Mouse (Mus musculus) right cerebral cortex, adult 18-20 months (tissue): Measurements from ENCODE around the gene Rad54l2.

ENCODE experiments used
- DNase-seq: peaks from one replicate; pipeline ENCODE4 v3.0.0; 2022; ENCODE audit warnings: mixed read lengths

Gene Rad54l2

DNA sequence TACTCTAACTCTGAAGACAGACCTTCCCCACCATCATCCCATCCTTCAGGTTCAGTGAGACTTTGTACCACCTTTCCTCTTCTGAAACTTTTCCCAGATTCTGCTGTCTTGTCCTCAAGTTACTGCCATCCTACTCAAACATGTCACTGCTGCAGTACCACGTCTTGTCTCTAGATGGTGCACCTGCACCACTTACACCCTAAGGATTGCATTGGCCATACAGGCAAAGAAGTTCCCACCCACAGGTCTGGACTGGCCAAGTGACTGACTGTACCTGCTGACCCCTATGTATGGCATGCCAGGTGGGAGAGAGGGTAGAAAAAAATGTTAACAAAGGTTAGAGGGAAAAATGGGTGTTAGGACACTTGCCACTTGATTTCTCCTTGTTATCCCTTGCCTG is 113.5 kb downstream of the Rad54l2 start:
- DNase-seq = peak; percentile 85

- no peak for DNase-seq
These were observed 115.1 kb downstream of the Rad54l2 start for GRCm38 (mm10) chr9:106673860-106674259.

GRCm38 (mm10) chr9:106664856-106665255 is 124.1 kb downstream of the Rad54l2 start:
- no peak for DNase-seq

- peak; percentile 90 for DNase-seq
These were observed 124.6 kb downstream of the Rad54l2 start for GRCm38 (mm10) chr9:106664433-106664832.

DNA sequence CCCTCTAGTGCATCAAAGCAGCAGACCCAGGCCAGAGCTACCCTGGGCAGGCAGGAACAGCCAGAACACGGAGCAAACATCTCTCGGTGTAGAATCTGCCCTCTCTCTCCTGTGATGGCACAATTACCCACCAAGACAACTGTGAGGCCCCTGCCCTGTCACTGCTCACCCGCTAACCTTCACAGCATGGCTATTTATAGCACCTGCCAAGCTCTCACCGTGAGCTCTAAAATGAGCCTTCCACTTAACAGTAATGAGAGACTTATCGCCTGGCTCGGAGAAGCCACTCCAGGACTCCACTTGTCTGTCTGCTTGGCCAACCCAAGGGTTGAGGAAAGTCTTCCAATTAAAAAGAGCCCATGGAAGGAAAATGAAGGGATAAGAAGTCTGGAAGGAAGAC is 125.8 kb downstream of the Rad54l2 start:
- DNase-seq = no peak

DNA sequence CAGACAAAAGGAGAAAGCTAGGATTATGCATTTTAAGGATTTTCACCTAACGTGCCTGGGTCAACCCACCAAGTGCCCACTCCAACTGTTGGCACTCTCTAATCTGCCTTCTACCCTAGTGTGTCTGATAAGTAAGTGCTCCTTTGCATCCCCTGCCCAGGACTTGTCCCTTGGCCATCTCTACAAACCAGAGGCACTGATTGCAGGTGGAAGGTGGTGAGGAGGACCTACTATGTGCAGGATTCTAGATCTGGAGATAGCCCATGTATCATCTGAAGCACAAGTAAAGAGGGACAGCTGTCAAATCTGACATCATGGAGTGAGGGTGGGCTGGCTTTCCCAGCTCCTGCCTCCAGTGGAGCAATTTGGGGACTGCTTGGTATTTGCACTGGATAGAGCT is 129.1 kb downstream of the Rad54l2 start:
- no peak for DNase-seq

DNA sequence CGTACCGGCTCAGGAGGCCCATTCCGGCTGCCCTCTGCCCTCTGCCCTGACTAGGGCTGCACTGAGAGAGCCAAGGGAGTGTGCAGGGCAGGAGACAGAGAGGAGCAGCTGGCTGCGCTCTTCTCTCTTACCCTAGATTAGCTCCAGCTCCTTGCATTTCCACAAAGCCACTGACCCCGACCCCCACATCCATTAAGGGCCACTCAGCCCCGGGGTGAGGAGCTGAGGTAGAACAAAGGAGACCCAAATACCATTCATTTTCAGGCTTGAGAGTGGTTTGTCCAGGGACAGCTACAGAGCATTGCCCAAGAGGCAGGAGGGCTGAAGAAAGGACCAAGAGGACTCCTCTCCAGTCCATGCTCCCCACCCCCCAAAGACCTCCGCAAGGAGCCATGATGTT is 129.6 kb downstream of the Rad54l2 start:
- no peak for DNase-seq

DNA sequence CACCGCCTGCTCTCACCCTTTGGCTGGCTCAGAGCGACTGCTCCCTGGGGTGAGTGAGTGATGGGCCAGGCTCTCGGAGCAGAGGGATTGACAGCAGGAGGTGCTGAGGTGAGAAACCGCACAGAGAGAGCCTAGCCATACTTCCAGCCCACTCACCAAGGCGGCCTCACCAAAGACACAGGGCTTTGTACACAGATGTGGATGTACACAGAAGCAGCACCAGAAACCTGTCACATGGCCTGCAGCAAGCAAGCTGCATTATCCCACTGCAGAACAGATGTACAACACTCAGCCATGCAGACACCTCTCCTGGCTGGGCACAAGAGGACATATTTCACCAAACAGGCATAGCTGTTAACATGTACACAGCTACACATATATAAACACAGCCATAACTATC is 131.4 kb downstream of the Rad54l2 start:
- no peak for DNase-seq

DNA sequence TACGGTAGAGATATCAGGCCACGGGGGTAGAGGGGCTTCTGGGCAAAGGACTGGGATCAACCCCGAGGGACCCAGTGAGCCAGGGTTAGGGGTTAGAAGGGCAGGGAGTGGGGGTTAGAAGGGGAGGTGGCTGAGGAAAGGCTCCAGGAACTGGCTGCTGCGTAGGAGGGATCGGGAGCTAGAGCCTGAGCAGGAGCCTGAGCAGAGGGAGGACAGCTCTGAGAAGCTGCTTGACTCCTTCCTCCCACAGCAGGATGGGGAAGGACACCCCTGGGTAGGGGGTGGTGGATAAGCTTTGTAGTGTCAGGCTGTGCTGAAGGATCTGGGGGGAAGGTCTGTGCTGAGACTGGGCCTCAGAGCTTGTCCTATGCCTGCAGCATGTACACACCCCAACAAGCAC is 132.2 kb downstream of the Rad54l2 start:
- peak; percentile 53 for DNase-seq

DNA sequence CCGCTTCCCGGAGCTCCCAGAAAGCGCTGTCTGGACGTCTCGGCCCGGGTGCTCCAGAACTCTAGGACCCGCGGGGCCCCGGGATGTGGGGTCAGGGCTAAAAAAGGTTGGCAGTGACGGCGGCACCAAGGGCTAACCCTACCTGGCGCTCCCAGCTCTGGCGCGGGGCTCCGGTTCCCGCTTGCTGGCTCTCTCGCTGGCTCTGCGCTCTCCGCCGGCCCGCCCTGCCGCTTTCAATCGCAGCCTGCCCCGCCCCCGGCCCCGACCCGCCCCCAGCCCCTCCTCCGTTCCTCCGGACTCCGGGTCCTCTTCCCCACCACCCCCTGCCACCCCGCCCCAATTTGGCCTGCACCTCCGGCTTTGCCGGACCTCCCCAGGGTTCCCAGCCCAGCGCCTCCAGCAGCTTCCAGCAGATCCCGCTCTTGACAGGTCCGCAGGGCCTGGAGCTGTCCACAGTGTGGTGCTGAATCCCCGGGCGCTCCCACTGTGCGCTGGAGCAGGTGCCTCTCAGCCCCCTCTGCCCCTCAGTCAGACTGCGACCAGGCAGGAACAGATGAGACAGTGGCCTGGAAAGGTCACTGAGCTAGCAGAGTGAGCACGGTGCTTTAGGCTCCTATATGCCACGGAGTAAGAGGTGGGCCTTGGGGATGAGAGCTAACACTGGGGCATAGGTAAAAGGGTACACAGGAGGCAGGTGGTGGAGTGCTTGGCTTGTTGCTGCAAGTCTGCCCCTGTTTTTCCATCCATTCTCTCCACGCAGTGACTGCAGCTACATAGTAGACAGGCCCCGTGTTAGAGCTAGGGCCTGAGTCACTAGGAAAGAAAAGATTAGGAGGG is 132.9 kb downstream of the Rad54l2 start, which contains the start of gene Grm2:
TSS of gene Grm2 (minus strand) at position 199 of the 837 bp plus-strand sequence.
- DNase-seq = no peak

DNA sequence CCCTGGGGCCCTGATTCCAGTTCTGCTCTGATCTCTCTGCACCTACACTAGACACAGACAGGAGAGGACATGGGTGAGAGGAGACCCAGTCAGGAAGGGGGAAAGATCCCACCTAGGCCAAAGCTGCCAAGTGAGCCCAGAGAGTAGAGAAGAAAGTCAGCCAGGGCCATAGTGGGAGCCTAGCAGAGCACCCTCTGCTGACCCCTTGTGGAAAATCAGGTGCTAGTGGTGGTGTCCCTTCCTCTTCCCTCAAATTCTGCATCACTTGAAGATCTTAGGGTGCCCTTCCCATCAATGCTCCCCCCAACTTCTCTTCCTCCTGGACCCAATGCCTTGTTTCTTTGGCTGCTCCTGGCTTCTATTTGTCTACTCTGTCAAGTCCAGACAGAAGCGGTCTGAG is 136.3 kb downstream of the Rad54l2 start:
- no peak for DNase-seq

- no peak for DNase-seq
These were observed 141.8 kb downstream of the Rad54l2 start for GRCm38 (mm10) chr9:106647226-106647625.

DNA sequence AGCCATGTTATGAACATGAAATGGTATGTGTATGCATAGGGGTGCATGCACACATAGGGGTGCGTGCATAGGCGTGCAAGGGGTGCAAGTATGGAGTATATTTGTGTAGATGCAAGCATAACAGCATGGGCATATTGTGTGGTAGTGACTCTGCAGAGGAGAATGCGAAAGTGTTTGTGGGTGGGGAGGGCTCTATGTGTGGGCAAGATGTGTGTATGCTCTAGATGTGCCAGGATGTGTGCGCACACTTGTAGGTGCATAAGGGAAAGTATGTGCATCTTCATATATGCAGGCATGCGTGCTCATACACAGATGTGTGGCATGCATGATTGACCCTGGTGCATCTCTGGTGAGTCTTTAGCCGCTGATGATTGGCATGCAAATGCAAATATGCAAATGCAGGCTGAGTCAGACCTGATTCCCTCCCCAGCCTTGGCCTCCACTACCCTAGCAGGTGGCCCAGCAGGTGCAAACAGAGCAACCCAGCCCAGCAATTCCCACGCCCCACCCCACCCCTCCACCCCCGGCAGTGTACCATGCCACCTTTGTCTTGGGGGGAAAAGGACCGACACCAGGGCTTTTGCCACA is 143.2 kb downstream of the Rad54l2 start:
- DNase-seq = no peak

DNA sequence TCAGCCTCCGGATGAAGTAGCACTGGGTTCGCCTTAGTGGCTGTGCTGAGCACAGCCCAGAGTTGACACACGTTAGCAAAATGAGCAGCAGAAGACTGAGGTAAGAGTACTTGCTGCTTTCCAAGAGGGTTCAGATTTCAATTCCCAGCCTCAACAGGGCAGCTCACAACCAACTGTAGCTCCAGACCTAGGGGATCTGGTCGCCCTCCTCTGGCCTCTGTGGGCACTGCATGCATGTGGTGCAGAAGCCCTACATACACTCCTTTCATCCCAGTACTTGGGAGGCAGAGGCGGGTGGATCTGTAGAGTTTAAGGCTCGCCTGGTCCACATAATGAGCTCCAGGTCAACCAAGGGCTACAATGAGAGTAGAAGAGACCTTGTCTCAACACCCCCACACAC is 145.2 kb downstream of the Rad54l2 start:
- no peak for DNase-seq

DNA sequence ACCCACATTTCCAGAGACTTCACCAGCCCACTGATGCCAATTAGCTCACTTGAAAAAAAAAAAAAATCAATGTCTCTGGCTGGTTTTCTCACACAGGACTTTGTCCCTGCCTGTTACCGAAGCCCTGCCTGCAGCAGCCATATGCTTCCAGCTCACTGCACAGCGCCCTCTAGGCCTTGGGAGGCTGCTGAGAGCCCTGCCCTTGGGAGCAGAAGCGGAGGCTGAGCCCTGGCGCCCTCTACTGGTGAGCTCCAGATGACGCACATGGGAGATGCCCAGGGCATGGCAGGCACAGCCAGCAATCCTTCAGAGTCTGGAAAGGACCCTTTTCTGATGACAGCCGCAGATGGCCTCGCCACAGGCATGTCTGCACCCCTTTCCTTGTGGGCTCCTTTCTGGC is 145.9 kb downstream of the Rad54l2 start:
- peak; percentile 79 for DNase-seq

GRCm38 (mm10) chr9:106641346-106641745 is 147.6 kb downstream of the Rad54l2 start:
- no peak for DNase-seq

DNA sequence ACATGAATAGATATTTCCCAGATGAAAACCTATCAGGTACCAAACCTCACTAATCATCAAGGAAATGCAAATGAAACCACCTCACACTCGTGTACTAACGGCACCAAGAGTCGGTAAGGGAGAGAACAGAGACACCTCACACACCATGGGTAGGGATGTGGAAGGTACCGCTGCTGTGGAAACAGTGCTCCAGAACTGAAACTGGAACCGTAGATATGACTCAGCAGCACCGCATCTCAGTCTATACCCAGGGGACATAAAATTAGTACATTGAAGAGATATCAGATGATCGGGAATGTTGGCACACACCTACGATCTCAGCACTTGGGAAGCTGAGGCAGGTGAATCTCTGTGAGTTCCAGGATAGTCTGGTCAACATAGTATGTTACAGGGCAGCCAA is 150.8 kb downstream of the Rad54l2 start:
- DNase-seq = no peak
